Mouse (Mus musculus) mouse trophoblast stem cell (cell line): ENCODE results near the gene Slc9b1.

Experiments used
- in situ Hi-C, 2 experiments: fragments of 300-500 bp; cut with MseI, MboI; formaldehyde crosslinking; loops; 2 replicates in 1 of 2; 3 replicates in 1 of 2; pipeline ENCODE4 v1.15.1; 2025

Gene Slc9b1

GRCm38 (mm10) chr3:135379868-135380267 lies 32.0 kb downstream of the Slc9b1 start:
- in situ Hi-C loops, result no loop called here

GRCm38 (mm10) chr3:135393186-135393585 lies 45.4 kb downstream of the Slc9b1 start:
- in situ Hi-C loops, result no loop called here

GRCm38 (mm10) chr3:135395085-135395484 lies 47.3 kb downstream of the Slc9b1 start:
- in situ Hi-C loops, result no loop called here

GRCm38 (mm10) chr3:135396081-135396480 lies 48.3 kb downstream of the Slc9b1 start:
- in situ Hi-C loops, result no loop called here

- in situ Hi-C loops, result no loop called here
Measured at GRCm38 (mm10) chr3:135397112-135397511, 49.3 kb downstream of the Slc9b1 start.

GRCm38 (mm10) chr3:135402201-135402658 lies 54.4 kb downstream of the Slc9b1 start:
- in situ Hi-C loops, result no loop called here

GRCm38 (mm10) chr3:135403211-135403610 lies 55.4 kb downstream of the Slc9b1 start:
- in situ Hi-C loops, result no loop called here

GRCm38 (mm10) chr3:135403856-135404255 lies 56.0 kb downstream of the Slc9b1 start:
- in situ Hi-C loops, result no loop called here

- in situ Hi-C loops, result no loop called here
Measured at GRCm38 (mm10) chr3:135404599-135404998, 56.8 kb downstream of the Slc9b1 start.

- in situ Hi-C loops, result no loop called here
Measured at GRCm38 (mm10) chr3:135407351-135407750, 59.5 kb downstream of the Slc9b1 start.

GRCm38 (mm10) chr3:135409219-135409618 lies 61.4 kb downstream of the Slc9b1 start:
- in situ Hi-C loops, result no loop called here

- in situ Hi-C loops, result no loop called here
Measured at GRCm38 (mm10) chr3:135411056-135411455, 63.2 kb downstream of the Slc9b1 start.

- in situ Hi-C loops, result no loop called here
Measured at GRCm38 (mm10) chr3:135411824-135412223, 64.0 kb downstream of the Slc9b1 start.

GRCm38 (mm10) chr3:135417245-135417644 lies 69.4 kb downstream of the Slc9b1 start:
- in situ Hi-C loops, result no loop called here

- in situ Hi-C loops, result no loop called here
Measured at GRCm38 (mm10) chr3:135417799-135418198, 70.0 kb downstream of the Slc9b1 start.

- in situ Hi-C loops, result no loop called here
Measured at GRCm38 (mm10) chr3:135420542-135421309, 72.9 kb downstream of the Slc9b1 start.

GRCm38 (mm10) chr3:135421310-135421594 lies 73.4 kb downstream of the Slc9b1 start:
- in situ Hi-C loops, result no loop called here

- in situ Hi-C loops, result no loop called here
Measured at GRCm38 (mm10) chr3:135422232-135422855, 74.5 kb downstream of the Slc9b1 start.

- in situ Hi-C loops, result no loop called here
Measured at GRCm38 (mm10) chr3:135422856-135423607, 75.2 kb downstream of the Slc9b1 start.

GRCm38 (mm10) chr3:135423608-135424212 lies 75.9 kb downstream of the Slc9b1 start, which contains the start of gene Cisd2:
Gene Cisd2, minus strand, starts transcription at chr3:135423925.
- in situ Hi-C loops, result no loop called here

GRCm38 (mm10) chr3:135436901-135437616 lies 89.2 kb downstream of the Slc9b1 start:
- in situ Hi-C loops, result no loop called here
